Mouse (Mus musculus): ENCODE data around the gene Gga3. TPM values are rescaled to one million over a fixed set of nuclear protein-coding genes. Genes with fewer than 3 reads are reported as not detected.

Gga3 gene
- total RNA-seq, 2 experiments from 2014 or later, result 24.0 to 34.0 TPM

GRCm38 (mm10) chr11:115613138-115613945 is 9.5 kb upstream of the Gga3 start:
- peak; percentile 54 for ATAC-seq (ENCODE audit: poor library complexity, severe bottlenecking)

DNA sequence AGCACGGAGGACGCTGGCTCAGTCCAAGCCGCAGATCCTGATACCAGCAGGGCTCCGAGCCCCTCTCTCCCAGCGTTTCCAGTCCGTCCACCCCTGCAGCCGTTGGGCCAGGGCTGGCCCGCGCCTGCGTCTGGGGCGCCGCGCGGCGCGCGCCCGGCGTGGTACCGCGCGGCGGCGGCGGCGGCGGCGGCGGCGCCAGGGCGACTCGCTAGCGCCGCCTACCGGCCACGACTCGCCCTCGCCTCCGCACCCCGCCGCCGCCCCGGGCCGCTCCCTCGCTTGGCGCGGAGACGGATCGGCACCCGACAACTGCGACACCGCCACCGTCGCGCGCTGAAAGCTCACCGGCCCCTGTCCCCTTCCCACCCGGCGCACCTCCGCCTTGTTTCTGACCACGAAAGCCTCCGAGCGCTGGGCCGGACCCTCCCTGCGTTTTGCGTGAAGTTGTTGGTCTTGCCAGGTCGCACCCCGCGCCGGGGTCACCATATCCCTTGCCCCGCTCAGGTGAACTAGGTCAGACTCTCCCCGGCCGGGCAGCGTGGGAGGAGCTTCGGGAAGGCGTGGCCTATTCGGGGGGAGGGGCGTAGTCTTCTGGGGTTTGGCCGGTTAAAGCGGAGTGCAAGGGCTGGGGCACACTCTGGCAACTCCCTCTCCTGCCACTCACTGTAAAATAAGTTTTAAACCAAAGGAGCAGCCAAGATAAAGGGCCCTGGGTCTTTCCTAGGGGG is 8.7 kb upstream of the Gga3 start, which contains the start of gene Mif4gd:
TSS of gene Mif4gd (minus strand) at position 560 of the 728 bp plus-strand sequence.
- ATAC-seq (ENCODE audit: poor library complexity, severe bottlenecking), result peak; percentile 93

- no peak for ATAC-seq (ENCODE audit: poor library complexity, severe bottlenecking)
These were observed 8.2 kb upstream of the Gga3 start for GRCm38 (mm10) chr11:115612059-115612409.

- no peak for ATAC-seq (ENCODE audit: poor library complexity, severe bottlenecking)
These were observed 7.3 kb upstream of the Gga3 start for GRCm38 (mm10) chr11:115611173-115611572.

DNA sequence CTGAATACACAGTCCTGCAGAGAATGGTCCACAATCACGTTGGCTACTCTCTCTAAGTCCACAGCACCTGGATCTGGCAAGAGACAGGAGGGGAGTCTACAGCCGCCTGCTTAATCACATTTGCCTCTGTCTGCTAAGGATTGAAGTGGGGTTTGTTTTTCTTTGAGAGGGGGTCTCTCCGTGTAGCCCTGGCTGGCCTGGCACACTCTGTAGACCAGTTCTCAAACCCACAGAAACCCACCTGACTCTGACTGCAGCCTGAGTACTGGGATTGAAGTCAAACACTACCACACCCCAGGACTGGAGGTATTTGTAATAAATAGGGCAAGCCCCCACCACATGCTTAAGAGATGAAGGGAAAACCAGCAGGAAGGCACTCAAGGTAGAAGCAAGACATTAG is 5.7 kb upstream of the Gga3 start:
- ATAC-seq (ENCODE audit: poor library complexity, severe bottlenecking), result no peak

DNA sequence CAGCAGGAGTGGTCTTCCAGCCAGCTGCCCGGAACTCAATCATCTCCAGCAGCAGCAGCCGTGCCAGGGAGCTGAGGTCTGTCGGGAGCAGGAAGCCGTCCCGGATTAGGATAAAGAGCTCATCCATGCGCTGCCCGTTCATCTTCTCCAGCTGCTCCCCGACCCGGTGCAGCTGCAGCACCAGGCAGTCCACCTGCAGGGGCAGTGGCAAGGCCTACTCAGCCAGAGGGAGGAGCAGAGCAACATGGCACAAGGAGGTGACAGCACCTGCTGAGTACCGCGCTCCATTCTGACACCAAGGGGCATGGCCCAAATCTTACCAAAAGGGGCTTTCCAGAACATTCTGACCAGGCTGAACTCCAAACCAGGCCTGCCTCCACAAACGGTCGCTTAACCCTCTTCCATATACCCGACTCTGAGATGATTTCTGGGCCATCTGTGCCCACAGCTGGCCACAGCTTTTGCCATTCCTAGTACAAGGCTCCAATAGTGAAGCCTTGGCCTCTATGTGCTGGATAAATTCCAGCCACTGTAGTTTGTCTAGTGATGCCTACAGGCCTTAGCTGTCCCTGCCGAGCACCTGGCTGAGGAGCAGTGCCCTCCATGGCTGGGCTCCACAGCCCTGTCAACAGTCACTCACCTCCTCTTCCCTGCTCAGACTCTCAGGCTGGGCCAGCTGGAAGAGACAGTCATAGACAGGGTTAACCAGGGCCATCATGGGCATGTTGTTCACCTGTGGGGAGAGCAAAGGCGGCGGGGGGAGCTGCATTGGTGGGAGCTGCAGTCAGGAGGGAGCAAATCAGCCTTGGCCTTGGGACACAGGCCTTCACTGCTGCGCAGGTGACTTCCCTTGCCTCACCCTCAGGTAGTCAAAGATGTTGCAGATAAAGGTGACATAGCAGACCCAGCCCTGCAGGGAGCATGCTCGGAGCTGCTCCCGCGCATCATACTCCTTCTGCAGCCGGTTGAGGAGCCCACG is 4.9 kb upstream of the Gga3 start:
- no peak for ATAC-seq (ENCODE audit: poor library complexity, severe bottlenecking)

GRCm38 (mm10) chr11:115606733-115607132 is 2.9 kb upstream of the Gga3 start:
- ATAC-seq (ENCODE audit: poor library complexity, severe bottlenecking), result no peak

- ATAC-seq (ENCODE audit: poor library complexity, severe bottlenecking), result no peak; the same call in 1 of the 2 replicates
These were observed 449 bp upstream of the Gga3 start for GRCm38 (mm10) chr11:115604304-115604696.

DNA sequence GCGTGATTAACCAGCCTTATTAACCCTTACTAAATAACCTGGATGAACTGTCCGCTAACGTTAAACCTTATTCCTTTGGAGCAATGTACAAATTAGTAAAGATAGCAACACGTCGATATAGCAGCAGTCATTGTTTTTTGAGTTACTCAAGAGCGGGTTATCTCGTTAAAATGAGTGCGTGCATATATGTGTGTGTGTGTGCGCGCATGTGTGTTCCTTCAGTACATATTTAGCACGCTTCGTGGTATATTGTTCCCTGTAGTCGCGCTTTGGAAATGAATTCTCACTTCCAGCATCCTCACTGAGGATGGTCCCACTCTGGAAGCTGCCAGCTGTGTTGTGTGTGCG is 749 bp downstream of the Gga3 start:
- ATAC-seq (ENCODE audit: poor library complexity, severe bottlenecking), result no peak

GRCm38 (mm10) chr11:115601174-115601573 is 2.7 kb downstream of the Gga3 start:
- peak; percentile 32 for ATAC-seq (ENCODE audit: poor library complexity, severe bottlenecking)

GRCm38 (mm10) chr11:115600743-115601142 is 3.1 kb downstream of the Gga3 start:
- ATAC-seq (ENCODE audit: poor library complexity, severe bottlenecking), result peak; percentile 4; the same call in 1 of the 2 replicates

DNA sequence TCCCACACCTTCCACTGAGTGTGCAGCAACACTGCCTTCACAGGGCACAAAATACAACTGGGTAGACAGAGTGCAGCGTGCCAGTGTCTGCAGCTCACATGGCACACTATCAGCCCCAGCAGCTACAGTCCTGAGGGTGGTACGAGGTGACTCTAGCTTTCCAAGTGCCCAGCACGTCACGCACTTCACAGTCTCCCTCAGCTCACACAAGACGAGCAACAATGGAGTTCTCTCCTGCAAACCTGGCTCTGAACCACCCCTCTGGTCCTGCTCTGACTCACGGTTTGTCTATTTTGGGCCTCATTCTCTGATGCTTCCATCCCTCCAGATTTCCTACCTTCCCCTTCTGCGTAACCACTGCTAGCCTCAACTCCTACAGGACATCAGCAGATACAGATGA is 4.1 kb downstream of the Gga3 start:
- ATAC-seq (ENCODE audit: poor library complexity, severe bottlenecking), result no peak

DNA sequence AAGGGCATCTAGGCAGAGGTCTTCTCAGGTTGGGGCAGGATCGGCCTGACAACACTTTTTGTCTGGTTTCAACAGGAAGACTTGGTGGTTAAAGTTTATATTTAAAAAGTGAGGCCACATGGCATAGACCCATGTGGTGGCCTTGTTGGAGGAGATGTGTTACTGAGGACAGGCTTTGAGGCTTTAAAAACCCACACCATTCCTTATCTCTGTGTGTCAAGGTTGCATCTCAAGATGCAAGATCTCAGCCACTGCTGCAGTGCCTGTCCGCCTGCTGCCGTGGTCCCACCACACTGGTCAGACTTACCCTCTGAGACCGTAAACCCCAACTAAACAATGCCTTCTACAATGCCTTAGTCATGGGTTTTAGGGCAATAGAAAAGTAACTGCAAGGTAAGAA is 5.5 kb downstream of the Gga3 start:
- no peak for ATAC-seq (ENCODE audit: poor library complexity, severe bottlenecking)

GRCm38 (mm10) chr11:115595209-115595608 is 8.6 kb downstream of the Gga3 start:
- ATAC-seq (ENCODE audit: poor library complexity, severe bottlenecking), result no peak

GRCm38 (mm10) chr11:115590526-115591075 is 13.2 kb downstream of the Gga3 start:
- ATAC-seq (ENCODE audit: poor library complexity, severe bottlenecking), result no peak

DNA sequence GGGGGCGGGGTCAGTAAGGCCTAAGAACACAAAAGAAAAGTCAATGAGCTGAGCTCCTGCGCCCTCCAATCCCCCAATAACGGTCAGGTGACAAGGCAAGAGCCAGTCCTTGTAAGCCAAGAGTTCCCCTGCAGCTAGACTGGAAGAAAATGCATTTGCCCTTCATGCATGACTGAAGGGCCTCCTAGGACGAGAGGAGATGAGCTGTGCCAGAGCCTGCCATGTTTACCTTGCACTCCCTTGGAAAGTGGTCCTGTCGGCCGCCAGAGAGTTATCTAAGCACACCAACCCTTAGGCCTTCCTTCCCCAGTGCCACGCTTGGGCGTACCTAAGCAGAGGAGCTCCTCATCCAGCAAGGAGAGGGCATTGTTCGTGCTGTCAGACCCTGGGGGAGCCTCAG is 15.9 kb downstream of the Gga3 start:
- no peak for ATAC-seq (ENCODE audit: poor library complexity, severe bottlenecking)

GRCm38 (mm10) chr11:115586403-115586802 is 17.4 kb downstream of the Gga3 start:
- no peak for ATAC-seq (ENCODE audit: poor library complexity, severe bottlenecking)

DNA sequence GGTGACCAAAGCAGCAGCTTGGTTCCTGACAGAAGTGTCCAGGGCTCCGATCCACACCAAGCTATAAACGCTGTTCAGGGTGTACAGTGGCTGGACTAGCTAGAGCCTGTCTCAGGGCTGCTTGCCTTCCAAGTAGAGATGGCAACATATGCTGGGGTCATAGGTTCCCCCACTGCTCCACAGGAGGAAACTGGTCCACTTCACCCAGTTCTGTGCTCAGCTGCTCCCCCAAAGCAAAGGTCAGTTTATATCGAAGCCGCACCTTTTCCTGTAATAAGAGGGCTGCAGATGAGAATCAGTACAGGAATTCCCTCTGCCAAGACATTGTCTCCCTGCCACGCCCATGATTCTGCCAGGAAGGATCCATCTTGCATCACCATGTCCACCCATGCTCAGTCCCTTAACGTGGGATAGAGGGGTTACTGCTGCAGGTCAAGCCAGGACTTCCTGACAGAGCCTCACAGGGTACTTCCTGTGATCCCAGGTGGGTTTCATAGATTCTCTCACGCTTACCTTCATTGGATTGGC is 18.2 kb downstream of the Gga3 start:
- no peak for ATAC-seq (ENCODE audit: poor library complexity, severe bottlenecking)

- ATAC-seq (ENCODE audit: poor library complexity, severe bottlenecking), result no peak
These were observed 19.3 kb downstream of the Gga3 start for GRCm38 (mm10) chr11:115584376-115585073.

Measured in megakaryocyte, adult 5-6 weeks (primary cell).